Mouse (Mus musculus): ENCODE measurements around the gene Ropn1l. TPM values are rescaled to one million over a fixed set of nuclear protein-coding genes. Genes with fewer than 3 reads are reported as not detected.

Gene Ropn1l
- total RNA-seq, 2 experiments from 2014 or later = 0.57 to 0.79 TPM

Other genes starting within 250 kb of the Ropn1l start
- 1 to 10 TPM; 6.0 to 7.2 TPM for gene Dap, start 229.4 kb downstream of the Ropn1l start, total RNA-seq (2021)
- 10 to 100 TPM; 70.4 to 76.4 TPM for gene Ankrd33b, start 86.0 kb downstream of the Ropn1l start, total RNA-seq (2021)
- 100 to 1,000 TPM; 192 to 199 TPM for gene March6, start 77.3 kb upstream of the Ropn1l start, total RNA-seq (2021)
- 10 to 100 TPM; 13.2 to 14.4 TPM for gene Cmbl, start 111.7 kb upstream of the Ropn1l start, total RNA-seq (2021)
- 100 to 1,000 TPM; 180 to 184 TPM for gene Cct5, start 148.1 kb upstream of the Ropn1l start, total RNA-seq (2021)
- 10 to 100 TPM in 1 of 2 experiments, 1 to 10 TPM in 1; 9.2 to 12.8 TPM for gene Fam173b, start 148.1 kb upstream of the Ropn1l start, total RNA-seq (2021)